Mouse (Mus musculus): Measurements from ENCODE around the gene Tpra1.

DNA sequence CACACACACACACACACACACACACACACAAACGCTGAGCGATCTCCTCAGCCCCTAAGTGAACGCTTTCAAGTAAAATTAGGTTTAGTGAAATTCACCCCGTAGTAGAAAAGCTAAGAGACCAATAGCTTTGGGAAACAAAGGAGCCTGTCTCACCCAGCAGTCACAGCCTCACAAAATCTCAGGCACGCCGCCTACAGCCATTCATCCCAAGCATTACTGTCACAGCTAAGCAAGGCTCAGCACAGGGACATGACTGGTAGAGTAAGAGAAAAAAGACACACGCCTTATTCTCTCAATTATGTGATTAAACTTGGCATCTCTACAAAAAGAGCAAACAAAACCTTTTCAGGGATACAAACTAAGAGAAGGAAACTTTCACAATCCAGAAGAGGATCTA, 20.7 kb upstream of the Tpra1 start:
- TF ChIP-seq CTCF (IDR thresholded peaks at IDR 0.05; ENCODE audit: low read depth) = no peak
- TF ChIP-seq EP300 (IDR thresholded peaks at IDR 0.05; ENCODE audit: low read depth) = no peak
